Mouse (Mus musculus) layer of hippocampus, postnatal 14 days (tissue): ENCODE measurements around the gene Pou5f2. TPM values are rescaled to one million over a fixed set of nuclear protein-coding genes. Genes with fewer than 3 reads are reported as not detected.

Experiments used
- DNase-seq, 2 experiments: peaks; one replicate each; pipeline ENCODE4 v3.0.0; 2021 to 2022; ENCODE audit warnings: low spot score in 2 of 2, mixed read lengths in 1 of 2
- long read RNA-seq, 2 experiments: library from polyadenylated mRNA; stranded (forward); transcript quantifications; one replicate each; pipeline ENCODE4 v2.0.0; 2021
- total RNA-seq, 2 experiments: library from RNA; stranded (reverse); gene quantifications; 2 replicates each; pipeline ENCODE4 v1.2.3; 2021

The Pou5f2 gene
- total RNA-seq, result 1 to 10 TPM; 1.4 to 1.5 TPM
- long read RNA-seq, experiment 1, result 0 reads
- long read RNA-seq, experiment 2, result 0 reads

DNA sequence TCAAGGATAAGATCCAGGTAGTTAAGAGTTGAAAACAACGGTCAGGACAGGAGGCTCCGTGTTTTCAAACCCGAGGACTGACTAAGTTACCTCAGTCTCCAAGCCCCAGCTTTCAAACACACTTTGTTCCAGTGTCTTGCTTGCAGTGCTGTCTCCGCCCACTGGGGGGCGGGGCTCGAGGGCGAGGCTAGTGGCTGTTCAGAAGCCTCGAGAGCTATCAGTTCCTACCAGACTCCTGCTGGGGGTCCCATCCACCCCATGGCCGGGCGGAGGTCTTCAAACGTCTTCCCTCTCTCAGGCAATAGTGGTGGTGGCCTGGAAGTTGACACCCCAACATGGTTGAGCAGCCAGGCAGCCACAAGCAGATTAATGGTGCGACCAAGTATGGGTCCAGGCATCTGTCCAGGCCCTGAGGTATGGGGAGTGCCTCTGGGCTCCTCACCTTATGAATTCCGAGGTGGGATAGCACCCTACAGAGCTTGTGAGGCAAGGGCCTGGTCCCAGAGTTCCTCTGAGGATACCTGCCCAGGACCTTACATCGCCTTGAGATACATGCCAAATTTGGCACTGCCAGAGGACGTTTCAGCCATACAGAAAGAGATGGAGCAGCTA is at the start of gene Pou5f2:
Gene Pou5f2 (plus strand): TSS at position 220 of the 612 bp plus-strand sequence.
- no peak for DNase-seq

DNA sequence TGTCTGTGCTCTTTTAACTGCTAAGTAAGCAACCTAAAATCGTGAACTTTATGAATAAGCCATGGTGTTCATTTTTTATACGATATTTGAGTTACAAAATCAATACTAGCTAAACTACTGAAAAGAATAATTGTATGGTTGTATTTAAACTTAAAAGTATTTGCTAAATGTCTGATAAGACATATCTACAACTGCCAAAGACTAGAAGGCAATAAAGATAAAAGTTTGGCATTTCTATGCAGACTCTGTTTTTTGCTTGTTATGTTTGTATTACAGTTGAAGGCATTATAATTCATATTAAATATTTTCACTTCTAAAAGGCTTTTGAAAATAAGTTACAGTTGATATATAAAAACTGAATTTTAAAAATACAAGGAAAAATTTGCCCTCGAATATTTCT is 48.5 kb upstream of the Pou5f2 start:
- no peak for DNase-seq

- DNase-seq, result no peak
Observed at GRCm38 (mm10) chr13:77977121-77977520, 47.6 kb upstream of the Pou5f2 start.

DNA sequence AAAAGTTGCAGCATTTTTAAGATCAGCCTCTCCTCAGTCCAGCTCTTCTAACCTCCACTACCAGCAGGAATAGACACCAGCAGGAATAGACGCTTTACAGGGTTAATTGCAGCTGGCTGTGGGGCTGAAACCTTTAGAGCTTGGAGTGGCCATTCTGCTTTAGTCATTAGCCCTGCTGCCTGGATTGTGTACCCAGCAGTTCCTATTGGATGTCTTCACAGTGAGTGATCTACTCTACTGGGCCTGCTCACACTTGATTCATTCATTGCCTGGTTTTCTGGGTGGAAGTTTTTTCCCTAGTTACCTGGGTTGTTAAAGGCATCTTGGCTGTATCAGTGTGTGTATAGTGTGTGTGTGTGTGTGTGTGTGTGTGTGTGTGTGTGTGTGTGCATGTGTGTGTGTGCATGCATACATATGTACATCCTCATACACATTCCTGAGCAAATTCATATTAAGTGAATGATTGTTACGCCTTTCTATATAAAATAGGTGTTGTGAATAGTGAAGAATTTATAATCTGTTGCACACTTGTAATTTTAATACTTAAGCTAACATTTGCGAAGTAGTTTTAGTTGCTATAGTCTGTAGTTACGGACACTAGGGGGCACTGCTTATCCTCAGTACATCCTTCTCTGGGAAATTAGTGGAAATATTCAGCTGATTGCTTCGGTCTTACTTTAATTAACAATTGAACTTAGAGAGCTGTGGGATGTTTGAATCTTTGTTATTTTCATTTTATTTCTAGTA is 42.4 kb upstream of the Pou5f2 start:
- peak; percentile 13 to 84 for DNase-seq

- no peak for DNase-seq
Observed at GRCm38 (mm10) chr13:77982852-77983202, 41.9 kb upstream of the Pou5f2 start.

DNA sequence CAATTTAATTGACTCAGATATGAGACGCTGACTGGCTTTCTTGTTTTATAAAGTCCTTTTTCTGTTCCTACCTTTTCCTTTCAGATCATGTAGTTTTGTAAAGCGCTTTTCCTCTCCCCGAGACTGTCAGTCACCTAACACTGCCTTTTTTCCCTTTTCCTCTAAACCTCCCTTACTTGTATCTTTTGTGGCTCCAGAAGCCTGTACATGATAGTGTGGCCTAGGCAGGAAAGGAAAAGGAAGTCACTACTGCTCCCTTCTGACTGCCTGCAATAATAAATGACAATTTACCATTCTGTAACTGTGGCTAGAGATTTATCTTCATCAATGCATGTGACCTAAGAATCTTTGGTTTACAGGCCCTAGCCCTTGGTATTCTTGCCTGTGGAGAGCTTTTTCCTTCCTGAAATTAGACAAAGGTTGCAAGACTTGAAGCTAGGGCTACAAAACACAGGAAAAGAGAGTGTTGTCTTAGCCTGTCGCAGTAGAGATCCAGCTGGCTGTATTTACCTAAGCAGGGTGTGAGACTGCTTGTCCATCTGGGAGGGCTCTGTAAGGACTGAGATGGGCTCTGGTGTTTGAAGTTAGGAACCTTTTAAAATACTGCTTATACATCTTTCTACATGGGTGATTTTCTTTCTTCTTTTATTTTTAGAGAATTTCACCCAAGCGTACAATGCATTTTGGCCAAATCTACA is 33.4 kb upstream of the Pou5f2 start:
- DNase-seq, result no peak

DNA sequence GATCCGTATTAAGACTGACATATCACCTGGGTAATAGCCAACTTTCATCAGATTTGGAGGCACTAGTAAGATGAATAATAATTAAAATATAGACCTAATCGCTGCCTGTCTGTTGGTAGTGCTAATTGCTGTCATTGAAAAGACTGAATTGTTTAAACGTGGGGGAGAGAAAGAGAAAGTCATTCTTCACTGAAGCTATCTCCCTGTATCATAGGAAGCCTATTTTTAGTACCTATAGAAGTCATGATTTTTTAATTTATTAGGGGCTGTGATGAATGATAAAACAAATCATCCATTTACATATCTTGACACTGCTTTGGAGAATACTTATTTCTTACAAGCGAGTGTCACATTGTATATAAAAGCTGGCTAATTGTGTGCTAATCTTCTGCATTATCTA is 20.1 kb upstream of the Pou5f2 start:
- DNase-seq, result no peak

DNA sequence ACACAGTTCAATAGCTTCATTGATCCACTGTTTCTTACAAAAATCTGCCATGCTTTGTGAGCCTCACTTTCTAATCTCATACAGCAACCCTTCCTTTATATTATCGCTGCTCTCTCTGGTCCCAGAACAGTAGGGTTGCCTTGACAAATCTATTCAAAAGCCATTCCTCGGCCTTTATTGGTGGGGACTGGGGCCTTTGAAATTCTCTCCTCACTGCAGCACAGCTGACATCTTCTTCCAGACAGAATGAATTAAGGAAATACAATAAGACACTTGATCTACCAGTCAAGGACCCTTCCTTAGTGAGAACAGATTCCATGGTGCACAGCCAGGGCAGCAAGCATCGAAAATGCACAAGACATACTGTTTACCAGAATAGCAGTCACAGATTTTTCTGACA is 19.4 kb upstream of the Pou5f2 start:
- DNase-seq, result no peak

DNA sequence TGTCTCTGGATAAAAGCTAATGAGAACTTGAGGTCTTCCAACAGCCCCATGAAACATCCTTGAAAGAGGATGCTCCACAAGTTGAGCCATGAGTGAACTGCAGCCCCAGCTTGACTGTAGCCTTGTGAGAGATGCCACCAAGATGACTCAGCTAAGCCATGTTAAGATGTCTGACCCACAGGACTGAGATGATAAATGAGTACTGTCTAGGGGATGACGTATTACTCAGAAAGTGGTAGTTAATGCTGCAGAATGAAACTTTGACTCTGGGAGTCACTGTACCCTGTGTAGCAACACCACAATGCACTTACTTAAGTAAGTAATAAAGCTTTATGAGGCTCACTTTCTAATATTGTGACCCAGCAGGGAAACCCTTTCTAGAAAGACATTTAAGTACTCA is 14.5 kb upstream of the Pou5f2 start:
- no peak for DNase-seq

GRCm38 (mm10) chr13:78032821-78033220 is 8.1 kb downstream of the Pou5f2 start:
- no peak for DNase-seq

GRCm38 (mm10) chr13:78037203-78037602 is 12.5 kb downstream of the Pou5f2 start:
- DNase-seq, result peak in 1 of 2 experiments; percentile 44

DNA sequence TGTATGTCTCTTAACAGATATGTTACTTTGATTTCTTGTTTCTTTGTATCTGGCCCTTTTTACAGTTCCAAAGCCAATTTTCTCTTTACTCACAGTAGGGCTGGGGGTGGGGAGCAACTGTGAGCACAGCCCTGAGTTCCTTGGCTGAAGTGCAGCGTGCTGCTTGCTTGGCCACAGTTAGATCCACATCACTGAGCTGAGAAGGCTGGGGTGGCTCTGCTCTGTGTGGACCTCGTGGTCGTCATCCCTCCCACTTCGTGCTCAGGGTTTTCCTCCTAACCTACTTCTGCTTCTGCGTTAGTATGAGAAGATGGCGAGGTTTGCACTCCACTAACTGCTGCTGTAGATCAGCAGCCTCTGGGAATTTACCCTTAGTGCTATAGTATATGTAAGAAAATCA is 18.5 kb downstream of the Pou5f2 start:
- DNase-seq, result no peak

DNA sequence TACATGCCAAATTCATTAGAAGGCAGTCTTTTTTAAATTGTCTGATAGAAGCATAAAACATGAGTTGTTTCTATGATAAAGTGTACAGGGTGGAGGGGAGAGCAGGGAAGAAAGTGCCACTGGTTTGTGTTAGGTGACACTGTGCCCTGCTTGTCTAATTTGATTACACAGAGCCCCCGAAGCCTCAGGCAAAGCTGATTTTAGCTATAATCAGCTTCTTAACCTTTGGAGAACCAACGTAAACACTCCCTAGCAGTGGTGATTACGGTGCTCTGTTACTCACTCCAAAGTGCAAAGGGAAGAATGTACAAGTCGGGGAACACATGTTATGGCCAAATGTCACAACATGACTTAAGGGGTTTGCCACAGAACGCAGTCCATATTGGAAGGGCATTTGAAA is 20.4 kb downstream of the Pou5f2 start:
- no peak for DNase-seq

Other genes starting within 250 kb of the Pou5f2 start
- gene Nr2f1, start 174.9 kb downstream of the Pou5f2 start, total RNA-seq, result 100 to 1,000 TPM; 100 to 110 TPM